Mouse (Mus musculus) bone marrow macrophage, adult 2 months (primary cell): ENCODE measurements around the gene Hsdl2.
"Not testable (repeated sequence)": the region's sequence is repeated elsewhere in the genome, so short reads cannot be mapped to it uniquely, and the experiment has no call there.

Source experiments
- CTCF ChIP-seq: IDR thresholded peaks from 2 replicates; pipeline ENCODE4 v1.5.1; 2012; ENCODE audit warnings: low read depth, mild to moderate bottlenecking, low read length, moderate library complexity
- POLR2A ChIP-seq: IDR thresholded peaks from 2 replicates; pipeline ENCODE4 v1.6.1; 2012; ENCODE audit warnings: mild to moderate bottlenecking, low read depth, low read length, borderline replicate concordance

- not testable (repeated sequence) for TF ChIP-seq CTCF, POLR2A
Observed at GRCm38 (mm10) chr4:59557343-59557742, 24.0 kb upstream of the Hsdl2 start.
